Mouse (Mus musculus) stomach, postnatal 0 days (tissue): Measurements from ENCODE around the gene Dnajc5. TPM values are rescaled to one million over a fixed set of nuclear protein-coding genes. Genes with fewer than 3 reads are reported as not detected.

ENCODE experiments used
- ATAC-seq: fragments of 200-750 bp; cut with Nextera tagmentation; 2 replicates; pipeline ENCODE4 v1.8.0; 2017; ENCODE audit not compliant: low FRiP score, low TSS enrichment
- DNase-seq: peaks from one replicate; pipeline ENCODE4 v3.0.0-alpha.2; 2016; ENCODE audit warnings: low spot score
- H3K27ac ChIP-seq: fragments of 300-500 bp; sonication (generic); replicated peaks from 2 replicates; pipeline ENCODE4 v1.5.1; 2014; ENCODE audit warnings: mild to moderate bottlenecking, control low read depth
- H3K27me3 ChIP-seq: fragments of 300-500 bp; sonication (generic); 2 replicates; pipeline ENCODE4 v1.6.1; 2014; ENCODE audit warnings: low read length; ENCODE audit not compliant: control insufficient read depth, insufficient read depth
- H3K36me3 ChIP-seq: fragments of 300-500 bp; sonication (generic); 2 replicates; pipeline ENCODE4 v1.6.1; 2014; ENCODE audit warnings: low read length, mixed read lengths; ENCODE audit not compliant: control insufficient read depth, insufficient read depth
- H3K4me1 ChIP-seq: fragments of 300-500 bp; sonication (generic); replicated peaks from 2 replicates; pipeline ENCODE4 v1.6.1; 2014; ENCODE audit warnings: antibody characterized with exemption; ENCODE audit not compliant: control insufficient read depth, insufficient read depth
- H3K4me2 ChIP-seq: fragments of 300-500 bp; sonication (generic); replicated peaks from 2 replicates; pipeline ENCODE4 v1.6.1; 2014; ENCODE audit warnings: low read depth, mild to moderate bottlenecking, control low read depth, moderate library complexity
- H3K4me3 ChIP-seq: fragments of 300-500 bp; sonication (generic); 2 replicates; pipeline ENCODE4 v1.5.1; 2014; ENCODE audit warnings: low read depth, low read length, control low read depth
- H3K9ac ChIP-seq: fragments of 300-500 bp; sonication (generic); 2 replicates; pipeline ENCODE4 v1.6.1; 2014; ENCODE audit warnings: mild to moderate bottlenecking, low read length, control low read depth, mixed read lengths
- H3K9me3 ChIP-seq: fragments of 300-500 bp; sonication (generic); 2 replicates; pipeline ENCODE4 v1.6.1; 2016; ENCODE audit warnings: low read length; ENCODE audit not compliant: control insufficient read depth
- CTCF ChIP-seq: IDR thresholded peaks from 2 replicates; pipeline ENCODE4 v1.5.1; 2016; ENCODE audit warnings: antibody characterized with exemption, low read depth, mild to moderate bottlenecking, moderate library complexity
- EP300 ChIP-seq: optimal IDR thresholded peaks from 2 replicates; pipeline ENCODE3; 2016; ENCODE audit warnings: antibody characterized with exemption
- WGBS: fragments of 180-500 bp; shearing (Covaris S2); extraction: QIAGEN DNeasy Blood & Tissue Kit; methylation state at CpG from one replicate; pipeline ENCODE4 v1.1.7; 2014; 5-methylcytosine and 5-hydroxymethylcytosine counted together
- polyA plus RNA-seq: library from polyadenylated mRNA; unstranded; fragments of >200 nt; fragmentation: Nextera tagmentation; extraction: Ambion mirVana; gene quantifications from 2 replicates; pipeline ENCODE4 v1.2.1, GENCODE M21; 2015

Gene Dnajc5
- polyA plus RNA-seq, 1 experiment from 2014 or later, result 52.7 TPM

DNA sequence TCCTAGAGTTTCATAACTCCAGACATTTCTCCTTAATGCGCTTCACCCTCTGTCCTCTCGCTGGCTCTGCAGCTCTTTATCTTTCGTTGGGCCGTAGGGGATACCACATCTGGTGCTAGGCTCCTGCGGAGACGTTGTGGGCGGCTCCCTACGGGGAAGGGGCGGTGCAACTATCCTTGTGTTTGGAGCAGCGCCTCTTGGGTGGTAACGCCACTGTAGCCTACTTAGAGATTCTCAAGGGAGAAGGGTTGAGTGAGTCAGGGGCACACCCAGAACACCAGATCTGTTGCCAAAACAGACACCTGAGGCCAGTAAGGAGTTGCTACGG lies 22.8 kb upstream of the Dnajc5 start:
- DNase-seq, result peak; percentile 80
- Histone ChIP-seq H3K4me3 (peak overlapping the region; percentile 89), H3K9me3 (no peaks in the 10 kb centered on the region), H3K27me3 (no peaks in the 10 kb centered on the region), H3K27ac (peak overlapping the region; percentile 99), H3K9ac (peak overlapping the region; percentile 91), H3K4me1 (no peaks in the 10 kb centered on the region), H3K4me2 (peak overlapping the region; percentile 80), H3K36me3 (peaks cover 17% of the 10 kb centered on the region; the same call in 1 of the 2 replicates)
- peak; percentile 77 for ATAC-seq
- TF ChIP-seq CTCF, result no peak
- TF ChIP-seq EP300, result no peak
- 0% methylated on average over 12 of the region's 12 CpGs for WGBS

DNA sequence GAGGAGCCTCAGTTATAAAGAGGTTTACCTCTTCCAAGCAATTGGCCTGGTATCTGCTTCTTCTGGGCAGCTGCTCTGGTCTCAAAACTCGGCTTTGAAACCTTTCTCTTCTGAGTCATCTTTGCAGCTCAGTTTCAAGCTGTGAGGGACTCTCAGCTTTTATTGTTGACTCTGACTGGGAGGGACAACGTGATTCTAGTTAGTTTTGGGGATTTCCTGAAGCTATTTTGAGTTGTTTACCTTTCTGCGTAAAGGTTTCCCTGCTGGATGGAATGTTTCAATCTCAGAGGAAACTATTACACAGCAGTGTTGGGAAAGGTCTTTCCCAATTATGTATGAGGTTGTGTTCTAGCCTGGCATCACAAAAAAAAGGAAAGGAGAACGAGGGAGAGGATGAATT lies 21.6 kb upstream of the Dnajc5 start:
- no peaks in the 10 kb centered on the region for H3K9me3 ChIP-seq
- H3K4me2 ChIP-seq, result no peak overlapping the region
- no peaks in the 10 kb centered on the region for H3K27me3 ChIP-seq
- ATAC-seq (no peak), DNase-seq (no peak)
- H3K9ac ChIP-seq, result no peak overlapping the region
- TF ChIP-seq EP300, result no peak
- TF ChIP-seq CTCF, result no peak
- no peak overlapping the region for H3K27ac ChIP-seq
- peaks cover 17% of the 10 kb centered on the region; the same call in 1 of the 2 replicates for H3K36me3 ChIP-seq
- no peaks in the 10 kb centered on the region for H3K4me1 ChIP-seq
- WGBS, result 54% methylated on average over 4 of the region's 4 CpGs
- no peak overlapping the region for H3K4me3 ChIP-seq

DNA sequence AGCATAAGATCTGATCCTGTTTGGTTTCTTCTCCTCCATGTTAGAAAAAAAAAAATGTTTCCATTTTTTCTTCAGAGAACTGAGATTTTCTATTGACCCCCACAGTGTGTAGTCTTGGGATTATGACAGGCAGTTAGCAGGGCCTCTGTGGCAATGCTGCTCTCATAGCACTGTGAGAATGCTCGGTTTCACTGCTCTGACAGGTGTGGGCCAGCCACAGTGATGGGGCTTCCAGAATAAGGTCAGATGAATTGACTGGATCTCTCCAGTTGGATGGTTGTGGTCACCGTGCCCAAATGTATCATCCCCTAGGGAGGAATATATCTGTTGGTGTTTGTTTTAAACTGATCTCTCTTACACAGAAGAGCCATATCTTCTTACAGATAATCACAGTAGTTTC lies 11.1 kb upstream of the Dnajc5 start:
- no peak for TF ChIP-seq EP300
- no peak for TF ChIP-seq CTCF
- no peak for ATAC-seq
- Histone ChIP-seq H3K4me1 (no peaks in the 10 kb centered on the region), H3K36me3 (peaks cover 16% of the 10 kb centered on the region), H3K4me3 (no peak overlapping the region), H3K27ac (no peak overlapping the region), H3K9ac (no peak overlapping the region), H3K9me3 (no peaks in the 10 kb centered on the region), H3K27me3 (no peaks in the 10 kb centered on the region), H3K4me2 (no peak overlapping the region)
- no peak for DNase-seq
- 89% methylated on average over 2 of the region's 2 CpGs for WGBS

DNA sequence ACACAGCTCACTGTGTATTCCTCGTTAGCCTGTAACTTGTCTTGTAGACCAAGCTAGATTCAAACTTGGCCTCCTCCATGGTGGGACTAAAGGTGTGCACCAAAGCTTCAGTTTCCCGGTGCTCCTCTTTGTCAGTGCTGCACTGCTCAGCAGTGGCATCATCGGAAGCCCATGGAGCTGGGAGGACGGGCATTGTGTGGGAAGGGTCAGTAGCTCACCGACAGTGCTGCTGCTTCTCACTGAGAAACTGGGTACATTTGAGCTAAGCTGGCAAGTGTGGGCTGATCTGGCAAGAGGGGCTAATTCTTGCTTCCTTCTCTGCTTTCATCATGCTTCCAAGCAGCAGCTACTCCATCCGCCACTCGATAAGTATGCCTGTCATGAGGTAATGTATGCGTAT lies 9.1 kb upstream of the Dnajc5 start:
- Histone ChIP-seq H3K9me3 (no peaks in the 10 kb centered on the region), H3K36me3 (peaks cover 24% of the 10 kb centered on the region), H3K27me3 (no peaks in the 10 kb centered on the region), H3K9ac (no peak overlapping the region), H3K27ac (no peak overlapping the region), H3K4me1 (no peaks in the 10 kb centered on the region), H3K4me2 (no peak overlapping the region), H3K4me3 (no peak overlapping the region)
- ATAC-seq (no peak), DNase-seq (no peak)
- 94% methylated on average over 8 of the region's 8 CpGs for WGBS
- TF ChIP-seq EP300, result no peak
- no peak for TF ChIP-seq CTCF

DNA sequence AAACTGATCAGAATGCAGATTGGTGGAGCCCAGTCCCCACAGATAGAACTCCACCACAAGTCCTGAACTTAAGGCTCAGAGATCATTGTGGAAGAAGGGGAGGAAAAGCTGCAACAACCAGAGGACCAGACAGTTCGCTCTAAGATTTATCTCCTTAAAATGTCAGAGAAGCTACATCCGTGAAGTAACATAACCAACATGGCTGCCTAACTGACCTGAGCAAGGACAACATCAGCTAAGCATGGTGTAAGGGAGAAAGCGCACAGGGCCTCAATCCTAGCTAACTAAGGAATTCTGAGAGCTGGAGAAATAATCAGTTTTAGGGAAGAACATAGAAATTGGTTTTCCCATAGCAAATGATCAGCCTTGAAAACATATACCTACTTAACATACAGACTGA lies 1.1 kb upstream of the Dnajc5 start:
- H3K27me3 ChIP-seq, result no peaks in the 10 kb centered on the region
- 0 out of 2 replicates have a peak overlapping the region, but pooled peaks have one; percentile 13 for H3K9ac ChIP-seq
- H3K4me2 ChIP-seq, result peak overlapping the region; percentile 57
- no peak for ATAC-seq
- peak overlapping the region; percentile 98 for H3K27ac ChIP-seq
- DNase-seq, result no peak
- peak overlapping the region; percentile 91 for H3K4me3 ChIP-seq
- H3K9me3 ChIP-seq, result no peaks in the 10 kb centered on the region
- H3K4me1 ChIP-seq, result peaks cover 4% of the 10 kb centered on the region; the same call in 1 of the 2 replicates
- H3K36me3 ChIP-seq, result peaks cover 14% of the 10 kb centered on the region; the same call in 1 of the 2 replicates
- no peak for TF ChIP-seq EP300
- no peak for TF ChIP-seq CTCF
- 67% methylated on average over 3 of the region's 3 CpGs for WGBS

DNA sequence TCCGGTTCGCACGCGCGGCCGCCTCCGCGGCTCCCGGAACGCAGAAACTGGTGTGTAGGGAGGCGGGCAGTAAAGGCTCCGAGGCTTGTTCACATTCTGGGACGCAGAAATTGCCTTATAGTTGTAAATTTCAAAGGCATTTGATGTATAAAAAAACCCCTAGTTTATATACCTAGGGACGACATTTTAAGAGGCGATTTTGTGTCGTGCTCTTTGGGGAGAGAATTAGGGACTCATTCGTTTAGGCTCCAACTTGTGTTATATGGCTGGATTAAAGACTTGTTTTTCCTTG lies 597 bp downstream of the Dnajc5 start:
- H3K36me3 ChIP-seq, result peaks cover 10% of the 10 kb centered on the region; the same call in 1 of the 2 replicates
- no peak for DNase-seq
- WGBS, result 0% methylated on average over 17 of the region's 17 CpGs

More for the DNA sequence above, 597 bp downstream of the Dnajc5 start:
- TF ChIP-seq EP300, result no peak
- TF ChIP-seq CTCF, result no peak
- Histone ChIP-seq H3K4me1 (peaks cover 4% of the 10 kb centered on the region; the same call in 1 of the 2 replicates), H3K4me3 (peak overlapping the region; percentile 91), H3K9ac (peak overlapping the region; percentile 96), H3K27ac (peak overlapping the region; percentile 98), H3K27me3 (no peaks in the 10 kb centered on the region), H3K4me2 (peak overlapping the region; percentile 57), H3K9me3 (no peaks in the 10 kb centered on the region)
- ATAC-seq, result no peak
